Mouse (Mus musculus): ENCODE measurements around the gene Lgr6. TPM values are rescaled to one million over a fixed set of nuclear protein-coding genes. Genes with fewer than 3 reads are reported as not detected.

Lgr6 gene
- polyA plus RNA-seq, 1 experiment = not detected

- no peak overlapping the region for H3K4me3 ChIP-seq (ENCODE audit: insufficient read depth, low read depth, low read length)
- peaks cover 18% of the 10 kb centered on the region for H3K4me1 ChIP-seq (ENCODE audit: control insufficient read depth, insufficient read depth, low read length)
- 90% methylated on average over 2 of the region's 2 CpGs for WGBS
- no peak overlapping the region for H3K27ac ChIP-seq (ENCODE audit: insufficient read depth, low read depth, low read length)
- TF ChIP-seq CTCF (IDR thresholded peaks at IDR 0.05; ENCODE audit: insufficient read depth, low read depth, low read length) (no peak), POLR2A (IDR thresholded peaks at IDR 0.05; ENCODE audit: insufficient read depth, low read depth, low read length) (no peak)
Measured at GRCm38 (mm10) chr1:135044439-135044838, 60.6 kb downstream of the Lgr6 start.

GRCm38 (mm10) chr1:135036297-135036696, 68.8 kb downstream of the Lgr6 start:
- H3K4me1 ChIP-seq (ENCODE audit: control insufficient read depth, insufficient read depth, low read length) = peaks cover 30% of the 10 kb centered on the region
- no peak overlapping the region for H3K4me3 ChIP-seq (ENCODE audit: insufficient read depth, low read depth, low read length)
- WGBS = 85% methylated on average over 5 of the region's 5 CpGs
- no peak for TF ChIP-seq CTCF (IDR thresholded peaks at IDR 0.05; ENCODE audit: insufficient read depth, low read depth, low read length)
- TF ChIP-seq POLR2A (IDR thresholded peaks at IDR 0.05; ENCODE audit: insufficient read depth, low read depth, low read length) = no peak
- no peak overlapping the region for H3K27ac ChIP-seq (ENCODE audit: insufficient read depth, low read depth, low read length)

- Histone ChIP-seq H3K27ac (ENCODE audit: insufficient read depth, low read depth, low read length) (no peak overlapping the region), H3K4me3 (ENCODE audit: insufficient read depth, low read depth, low read length) (no peak overlapping the region), H3K4me1 (ENCODE audit: control insufficient read depth, insufficient read depth, low read length) (peaks cover 18% of the 10 kb centered on the region)
- 25% methylated on average over 8 of the region's 8 CpGs for WGBS
- TF ChIP-seq POLR2A (IDR thresholded peaks at IDR 0.05; ENCODE audit: insufficient read depth, low read depth, low read length) (no peak), CTCF (IDR thresholded peaks at IDR 0.05; ENCODE audit: insufficient read depth, low read depth, low read length) (no peak)
Measured at GRCm38 (mm10) chr1:135032658-135033057, 72.4 kb downstream of the Lgr6 start.

GRCm38 (mm10) chr1:135030121-135030520, 75.0 kb downstream of the Lgr6 start:
- WGBS = 95% methylated on average over 2 of the region's 2 CpGs
- H3K27ac ChIP-seq (ENCODE audit: insufficient read depth, low read depth, low read length) = no peak overlapping the region
- no peak for TF ChIP-seq POLR2A (IDR thresholded peaks at IDR 0.05; ENCODE audit: insufficient read depth, low read depth, low read length)
- peaks cover 12% of the 10 kb centered on the region for H3K4me1 ChIP-seq (ENCODE audit: control insufficient read depth, insufficient read depth, low read length)
- H3K4me3 ChIP-seq (ENCODE audit: insufficient read depth, low read depth, low read length) = no peak overlapping the region

GRCm38 (mm10) chr1:135026275-135026674, 78.8 kb downstream of the Lgr6 start:
- 47% methylated on average over 1 of the region's 1 CpGs for WGBS

GRCm38 (mm10) chr1:135023583-135023982, 81.5 kb downstream of the Lgr6 start:
- H3K4me3 ChIP-seq (ENCODE audit: insufficient read depth, low read depth, low read length) = no peak overlapping the region
- TF ChIP-seq CTCF (IDR thresholded peaks at IDR 0.05; ENCODE audit: insufficient read depth, low read depth, low read length) (no peak), POLR2A (IDR thresholded peaks at IDR 0.05; ENCODE audit: insufficient read depth, low read depth, low read length) (no peak)
- WGBS = 78% methylated on average over 1 of the region's 1 CpGs
- peaks cover 40% of the 10 kb centered on the region for H3K4me1 ChIP-seq (ENCODE audit: control insufficient read depth, insufficient read depth, low read length)
- H3K27ac ChIP-seq (ENCODE audit: insufficient read depth, low read depth, low read length) = no peak overlapping the region

More at GRCm38 (mm10) chr1:135026275-135026674, 78.8 kb downstream of the Lgr6 start:
- H3K4me1 ChIP-seq (ENCODE audit: control insufficient read depth, insufficient read depth, low read length) = peaks cover 17% of the 10 kb centered on the region
- no peak for TF ChIP-seq POLR2A (IDR thresholded peaks at IDR 0.05; ENCODE audit: insufficient read depth, low read depth, low read length)
- TF ChIP-seq CTCF (IDR thresholded peaks at IDR 0.05; ENCODE audit: insufficient read depth, low read depth, low read length) = no peak
- H3K4me3 ChIP-seq (ENCODE audit: insufficient read depth, low read depth, low read length) = no peak overlapping the region
- 0 out of 2 replicates have a peak overlapping the region, but pooled peaks have one; percentile 36 for H3K27ac ChIP-seq (ENCODE audit: insufficient read depth, low read depth, low read length)

- WGBS = 56% methylated on average over 5 of the region's 5 CpGs
- no peak for TF ChIP-seq POLR2A (IDR thresholded peaks at IDR 0.05; ENCODE audit: insufficient read depth, low read depth, low read length)
- no peak for TF ChIP-seq CTCF (IDR thresholded peaks at IDR 0.05; ENCODE audit: insufficient read depth, low read depth, low read length)
- Histone ChIP-seq H3K4me3 (ENCODE audit: insufficient read depth, low read depth, low read length) (no peak overlapping the region), H3K27ac (ENCODE audit: insufficient read depth, low read depth, low read length) (peak overlapping the region; percentile 61), H3K4me1 (ENCODE audit: control insufficient read depth, insufficient read depth, low read length) (peaks cover 51% of the 10 kb centered on the region)
Measured at GRCm38 (mm10) chr1:135021936-135022335, 83.1 kb downstream of the Lgr6 start.

- peak overlapping the region; percentile 61 for H3K27ac ChIP-seq (ENCODE audit: insufficient read depth, low read depth, low read length)
- H3K4me3 ChIP-seq (ENCODE audit: insufficient read depth, low read depth, low read length) = no peak overlapping the region
- TF ChIP-seq POLR2A (IDR thresholded peaks at IDR 0.05; ENCODE audit: insufficient read depth, low read depth, low read length) (no peak), CTCF (IDR thresholded peaks at IDR 0.05; ENCODE audit: insufficient read depth, low read depth, low read length) (no peak)
- H3K4me1 ChIP-seq (ENCODE audit: control insufficient read depth, insufficient read depth, low read length) = peaks cover 50% of the 10 kb centered on the region
- WGBS = 37% methylated on average over 5 of the region's 5 CpGs
Measured at GRCm38 (mm10) chr1:135020970-135021369, 84.1 kb downstream of the Lgr6 start.

GRCm38 (mm10) chr1:135020281-135020940, 84.7 kb downstream of the Lgr6 start:
- Histone ChIP-seq H3K4me1 (ENCODE audit: control insufficient read depth, insufficient read depth, low read length) (peaks cover 54% of the 10 kb centered on the region), H3K4me3 (ENCODE audit: insufficient read depth, low read depth, low read length) (no peak overlapping the region), H3K27ac (ENCODE audit: insufficient read depth, low read depth, low read length) (peak overlapping the region; percentile 61)
- TF ChIP-seq POLR2A (IDR thresholded peaks at IDR 0.05; ENCODE audit: insufficient read depth, low read depth, low read length) (no peak), CTCF (IDR thresholded peaks at IDR 0.05; ENCODE audit: insufficient read depth, low read depth, low read length) (no peak)
- WGBS = 71% methylated on average over 5 of the region's 5 CpGs
